Mouse (Mus musculus) ZHBTc4 (cell line): Measurements from ENCODE around the gene Ace.
A peak's percentile ranks its signal among the peaks of the same experiment; 100 is the strongest.

Experiments
- DNase-seq: peaks from one replicate; pipeline ENCODE4 v3.0.0-alpha.2; 2011; ENCODE audit warnings: low read depth, low spot score

Ace gene

DNA sequence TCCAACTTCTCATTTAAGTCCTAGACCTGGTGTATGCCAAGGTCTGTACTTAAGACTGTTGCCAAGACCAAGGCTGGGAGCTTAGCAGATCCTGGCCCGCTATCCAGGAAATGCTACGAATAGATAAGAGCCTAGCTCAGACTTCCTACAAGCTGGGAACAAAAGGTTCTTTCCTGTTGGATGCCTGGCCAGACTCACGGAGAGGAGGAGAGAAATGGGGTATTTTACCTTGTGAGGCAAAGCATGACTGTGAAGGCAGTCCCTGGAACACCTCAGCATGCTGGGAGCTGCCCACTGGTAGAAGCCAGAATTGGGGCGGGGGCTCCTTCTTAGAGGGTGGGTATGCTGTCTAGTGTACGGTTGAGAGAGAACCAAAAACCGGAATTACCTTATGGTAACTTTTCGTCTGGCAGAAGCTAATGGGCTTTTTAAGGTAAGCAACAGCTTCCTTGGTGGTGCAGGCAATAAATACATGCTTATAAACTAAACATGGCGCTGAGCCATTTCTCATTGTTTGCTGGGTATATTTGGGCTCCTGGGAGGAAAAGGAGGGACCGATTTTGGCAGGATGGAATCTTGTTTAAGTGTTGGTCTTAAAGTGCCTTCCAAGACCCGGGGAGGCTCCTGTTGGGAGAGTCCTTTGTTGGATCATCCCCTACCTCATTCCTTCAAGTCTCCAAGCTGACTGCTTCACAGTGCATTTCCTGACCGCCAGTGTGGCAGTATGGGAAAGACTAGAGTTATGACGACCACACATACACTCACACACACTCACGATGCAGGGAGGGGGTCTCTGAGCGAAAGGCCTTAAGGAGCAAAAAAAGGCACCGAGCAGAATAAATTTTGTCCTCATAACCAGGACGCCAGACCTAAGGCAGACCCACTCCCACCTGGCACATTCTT, 22.7 kb upstream of the Ace start:
- peak; percentile 20 for DNase-seq

GRCm38 (mm10) chr11:105946694-105947154, 21.0 kb upstream of the Ace start:
- peak; percentile 32 for DNase-seq

GRCm38 (mm10) chr11:105948255-105948654, 19.5 kb upstream of the Ace start:
- DNase-seq, result no peak

DNA sequence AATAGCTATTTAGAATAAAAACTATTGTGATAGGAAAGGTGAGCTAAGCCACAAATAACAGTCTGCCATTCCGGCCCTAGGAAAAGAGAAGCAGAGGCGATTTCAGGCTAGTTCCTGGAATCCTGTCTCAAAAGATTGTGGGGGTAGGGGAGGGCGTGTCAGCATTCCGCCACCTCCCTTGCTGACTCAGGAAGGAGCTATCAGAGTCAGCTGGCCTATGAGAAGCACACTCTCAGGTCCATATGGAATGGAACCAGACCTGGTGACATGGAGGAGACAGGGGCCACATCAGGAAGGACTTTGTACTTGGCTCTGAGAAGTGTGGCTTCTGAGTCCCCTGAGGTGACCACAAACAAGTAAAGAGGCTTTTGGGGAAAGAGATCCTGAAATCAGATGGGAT, 17.2 kb upstream of the Ace start:
- DNase-seq, result peak; percentile 81

GRCm38 (mm10) chr11:105951601-105952044, 16.1 kb upstream of the Ace start:
- no peak for DNase-seq

DNA sequence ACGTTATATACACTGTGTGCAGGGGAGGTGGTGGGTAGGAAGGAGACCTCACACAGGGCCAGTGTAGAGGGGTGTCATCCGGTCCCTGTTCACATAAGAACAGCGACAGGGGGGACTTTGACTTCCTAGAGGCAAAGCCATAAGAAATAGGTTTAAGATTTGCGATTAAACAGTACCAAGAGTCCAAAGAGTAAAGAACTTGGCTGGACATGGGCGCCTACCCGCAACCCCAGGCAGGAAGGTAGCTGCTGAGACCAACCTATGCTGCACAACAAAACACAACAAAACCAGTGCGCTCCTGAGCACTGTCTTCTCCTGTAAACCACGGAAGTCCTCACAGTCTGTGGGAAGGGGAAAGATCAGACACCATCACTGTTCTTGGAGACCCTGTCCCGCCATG, 15.6 kb upstream of the Ace start:
- no peak for DNase-seq

GRCm38 (mm10) chr11:105952911-105953386, 14.8 kb upstream of the Ace start, which contains the start of gene Cyb561:
TSS of gene Cyb561 (minus strand) at chr11:105953336.
- DNase-seq, result peak; percentile 79

GRCm38 (mm10) chr11:105953402-105953801, 14.3 kb upstream of the Ace start:
- DNase-seq, result no peak

DNA sequence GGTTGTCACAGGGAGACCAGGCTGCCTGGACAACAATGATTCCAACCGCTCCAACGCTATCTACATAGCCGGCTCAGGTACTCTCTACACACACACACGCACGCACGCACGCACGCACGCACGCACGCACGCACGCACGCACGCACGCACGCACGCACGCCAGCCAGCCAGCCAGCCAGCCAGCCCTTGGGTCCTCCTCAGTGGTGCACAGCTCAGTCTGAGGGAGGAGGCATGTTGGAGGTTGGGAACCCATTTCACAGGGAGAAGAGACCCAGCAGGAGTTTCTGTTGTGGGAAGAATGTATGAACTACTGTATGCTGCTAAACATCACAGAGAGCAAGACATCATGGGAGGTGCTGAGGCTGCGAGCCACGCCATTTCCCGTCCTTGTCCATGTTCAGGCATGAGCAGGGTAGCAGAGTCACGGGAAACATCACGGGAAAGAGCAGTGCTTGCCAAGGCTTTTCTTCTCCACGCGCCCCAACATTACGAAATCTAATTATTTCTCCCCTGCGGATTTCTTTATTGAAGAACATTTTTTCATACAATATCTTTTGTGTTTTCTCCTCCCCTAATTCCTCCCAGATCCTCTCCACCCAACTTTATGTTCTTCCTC, 11.8 kb upstream of the Ace start:
- peak; percentile 87 for DNase-seq

- no peak for DNase-seq
These were observed 10.2 kb upstream of the Ace start for GRCm38 (mm10) chr11:105957501-105957900.

GRCm38 (mm10) chr11:105958566-105958965, 9.2 kb upstream of the Ace start:
- DNase-seq, result no peak

- no peak for DNase-seq
These were observed 8.4 kb upstream of the Ace start for GRCm38 (mm10) chr11:105959355-105959754.

DNA sequence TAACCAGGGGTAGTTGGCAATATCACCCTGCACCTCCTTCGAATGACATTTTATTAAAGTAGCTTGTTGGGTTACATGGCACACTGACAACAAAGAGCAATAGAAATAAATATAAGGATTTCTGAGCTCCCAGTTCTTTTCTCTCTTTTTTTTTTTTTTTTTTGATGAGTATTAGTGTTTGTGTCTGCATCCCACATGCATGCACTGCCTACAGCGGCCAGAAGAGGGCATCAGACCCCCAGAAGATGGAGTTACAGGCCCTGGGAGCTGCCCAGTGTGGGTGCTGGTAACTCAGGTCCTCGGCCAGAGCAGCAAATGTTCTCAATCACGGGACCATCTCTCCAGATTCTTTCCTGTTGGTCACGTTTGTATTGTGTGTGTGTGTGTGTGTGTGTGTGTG, 3.1 kb upstream of the Ace start:
- DNase-seq, result peak; percentile 82

GRCm38 (mm10) chr11:105966288-105966687, 1.5 kb upstream of the Ace start:
- no peak for DNase-seq

GRCm38 (mm10) chr11:105968948-105969347, 1.2 kb downstream of the Ace start:
- no peak for DNase-seq

DNA sequence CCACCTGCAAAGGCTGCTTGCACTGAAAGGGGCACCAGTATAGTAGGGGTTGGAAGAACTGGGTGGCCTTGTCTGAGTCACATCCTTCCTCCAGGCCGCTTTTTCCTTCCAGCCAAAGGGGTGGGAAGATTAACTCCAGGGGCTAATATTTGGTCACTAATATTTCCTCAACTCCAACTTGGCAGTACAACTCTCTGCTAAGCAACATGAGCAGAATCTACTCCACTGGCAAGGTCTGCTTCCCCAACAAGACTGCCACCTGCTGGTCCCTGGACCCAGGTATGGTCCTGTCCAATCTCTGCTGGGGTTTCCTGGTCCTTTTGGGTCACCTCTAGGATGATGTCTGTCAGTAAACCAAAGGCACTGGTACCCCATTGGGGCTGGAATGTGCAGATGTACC, 1.8 kb downstream of the Ace start:
- no peak for DNase-seq

- DNase-seq, result no peak
These were observed 6.8 kb downstream of the Ace start for GRCm38 (mm10) chr11:105974593-105974992.

- no peak for DNase-seq
These were observed 7.3 kb downstream of the Ace start for GRCm38 (mm10) chr11:105975050-105975449.

DNA sequence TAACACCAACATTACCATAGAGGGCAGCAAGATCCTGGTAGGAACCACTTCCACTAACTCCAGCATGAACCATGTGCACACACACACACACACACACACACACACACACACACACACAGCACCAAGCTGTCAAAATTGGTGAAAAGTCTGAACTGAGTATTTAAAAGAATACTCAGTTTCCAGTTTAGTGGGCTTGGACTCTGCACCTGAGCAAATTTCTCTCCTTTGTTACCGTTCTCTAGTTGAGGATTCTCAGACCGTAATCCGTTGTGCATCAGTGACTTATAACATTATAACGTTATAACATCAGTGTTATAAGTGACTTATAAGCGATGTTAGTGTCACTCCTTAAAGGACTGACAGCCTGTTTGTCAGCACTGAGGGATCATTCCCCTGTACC, 7.9 kb downstream of the Ace start:
- DNase-seq, result no peak

DNA sequence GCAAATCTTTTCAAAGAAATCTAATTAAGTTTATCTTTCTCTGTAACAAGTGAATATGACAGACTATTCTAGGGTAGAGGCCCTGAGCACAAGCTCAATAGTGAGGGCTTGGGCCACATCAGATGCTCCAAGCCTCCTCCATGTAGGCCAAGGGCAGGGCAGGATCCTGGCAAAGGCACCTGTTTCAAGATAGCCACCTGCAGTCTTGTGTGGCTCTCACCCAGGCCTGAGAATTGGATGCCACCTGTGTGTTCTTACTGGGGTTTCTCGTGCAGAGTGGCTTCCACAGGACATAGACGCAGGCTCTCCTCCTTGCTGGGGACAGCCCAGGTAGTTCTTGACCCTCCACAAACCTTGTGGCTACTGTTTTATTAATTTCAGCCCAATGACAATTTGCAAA, 10.5 kb downstream of the Ace start:
- DNase-seq, result no peak

DNA sequence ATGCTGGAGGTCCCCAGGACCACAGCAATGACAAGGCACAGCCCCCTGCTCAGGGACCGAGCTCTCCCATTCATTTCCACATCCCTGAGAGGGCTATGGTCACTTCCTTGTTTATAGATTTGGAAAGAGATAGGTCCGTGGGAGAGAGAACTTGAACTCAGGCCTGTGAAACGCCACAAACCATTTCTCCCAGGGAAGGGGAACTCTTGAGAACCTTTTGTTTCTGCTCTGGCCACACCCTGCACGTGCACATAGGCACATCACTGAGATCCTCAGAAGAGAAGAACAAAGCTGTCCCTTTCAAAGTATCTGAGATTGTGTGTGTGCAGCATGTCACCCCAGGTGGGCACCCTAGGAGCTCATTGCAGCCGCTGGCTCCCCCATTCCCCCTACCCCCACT, 10.9 kb downstream of the Ace start:
- no peak for DNase-seq

DNA sequence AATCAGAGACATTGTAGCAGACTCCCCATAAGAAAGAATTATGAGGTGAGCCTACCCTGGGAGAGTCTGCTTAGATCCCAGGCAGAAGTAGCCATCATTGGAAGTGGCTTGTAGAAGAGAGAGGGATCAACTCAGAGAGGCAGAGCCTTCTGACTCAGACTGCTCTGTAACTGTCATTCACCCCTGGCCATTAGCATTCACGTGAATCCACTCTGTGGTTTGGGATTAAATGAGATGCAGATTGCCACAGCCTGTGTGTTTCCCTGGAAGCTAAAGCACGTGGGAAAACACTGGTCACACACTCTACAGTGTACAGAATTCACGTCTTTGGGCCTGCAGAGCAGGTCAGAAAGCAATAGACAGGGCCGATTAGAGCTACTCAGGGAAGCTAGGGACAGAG, 16.7 kb downstream of the Ace start:
- no peak for DNase-seq

DNA sequence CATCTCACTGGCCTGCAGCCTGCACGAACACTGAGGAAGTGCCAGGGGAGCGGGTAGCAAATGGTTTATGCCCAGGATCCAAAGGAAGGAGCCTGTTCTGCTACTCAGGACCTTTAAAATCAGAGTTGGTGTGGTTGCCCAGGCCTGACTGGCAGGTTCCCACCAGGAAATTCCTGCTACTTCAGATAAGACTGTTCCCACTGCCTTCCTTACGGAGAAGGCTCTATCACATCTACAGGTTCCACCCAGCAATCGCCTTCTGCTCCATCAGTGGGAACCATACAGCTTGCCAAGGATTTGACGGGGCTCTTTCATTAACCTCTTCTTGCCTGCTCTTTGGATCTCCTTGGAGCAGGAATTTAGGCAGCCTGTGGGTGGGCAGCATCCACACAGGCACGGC, 19.7 kb downstream of the Ace start:
- DNase-seq, result no peak
